Mouse (Mus musculus): ENCODE results near the gene 4930469K13Rik.
"Not testable (repeated sequence)": the region's sequence is repeated elsewhere in the genome, so short reads cannot be mapped to it uniquely, and the experiment has no call there.

Gene 4930469K13Rik

DNA sequence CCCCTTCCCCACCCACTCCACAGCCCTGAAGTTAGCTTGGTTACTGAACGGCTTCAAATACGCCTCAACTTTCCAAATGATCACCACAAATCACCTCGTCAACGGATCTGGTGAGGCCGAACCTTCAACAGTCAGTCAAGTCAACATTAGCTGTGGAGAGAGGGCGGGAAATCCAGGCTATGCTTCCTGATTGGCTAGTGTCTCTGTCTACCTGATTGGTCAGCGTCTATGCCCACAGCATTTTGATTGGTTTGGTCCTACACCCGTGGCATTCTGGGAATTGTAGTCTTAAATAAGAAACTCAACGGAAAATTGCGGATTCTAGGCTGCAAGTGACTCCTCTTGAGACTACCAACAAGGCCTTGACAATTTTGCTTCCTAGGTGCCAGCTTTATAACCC lies at the start of gene 4930469K13Rik:
TSS of gene 4930469K13Rik (minus strand) at position 133 of the 400 bp plus-strand sequence.
- no peak for DNase-seq (ENCODE audit: low spot score)

DNA sequence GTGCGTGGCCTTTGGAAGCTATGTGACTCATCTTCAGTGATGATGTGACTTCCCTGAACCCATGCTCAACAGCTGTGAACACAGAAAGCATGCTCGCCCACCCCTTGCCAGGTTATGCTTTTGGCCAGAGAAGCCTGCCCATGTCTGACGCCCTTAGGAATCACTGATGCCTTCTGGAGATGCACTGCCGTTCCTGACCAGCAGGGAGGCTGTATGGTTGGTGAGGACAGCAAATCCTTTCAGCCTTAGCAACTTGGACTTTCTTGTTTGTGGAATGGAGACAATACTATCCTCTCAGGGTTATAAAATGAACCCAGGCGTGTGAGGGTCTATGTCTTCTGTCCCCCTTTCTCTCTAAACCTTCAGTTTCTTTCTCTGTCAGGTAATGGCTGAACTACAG lies 48.6 kb upstream of the 4930469K13Rik start:
- no peak for DNase-seq (ENCODE audit: low spot score)

DNA sequence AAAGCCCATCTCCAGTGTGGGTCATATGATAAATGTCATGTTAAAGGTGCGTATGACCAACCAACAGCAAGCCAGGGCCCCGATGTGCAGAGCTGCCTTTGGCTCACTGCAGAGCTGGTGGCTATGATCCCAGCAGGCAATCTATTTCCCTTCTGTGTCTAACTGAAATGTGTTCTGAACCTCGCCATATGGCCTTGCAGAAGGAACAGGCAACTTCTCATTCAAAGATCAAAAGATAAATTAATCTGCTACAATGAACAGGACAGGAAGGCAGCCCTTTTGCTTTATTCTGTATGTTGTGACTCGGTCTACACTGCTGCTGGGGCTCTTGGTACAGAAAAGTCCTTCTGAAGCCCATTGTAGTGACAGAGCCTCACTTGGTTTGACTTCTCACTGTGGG lies 46.1 kb upstream of the 4930469K13Rik start:
- no peak for DNase-seq (ENCODE audit: low spot score)

DNA sequence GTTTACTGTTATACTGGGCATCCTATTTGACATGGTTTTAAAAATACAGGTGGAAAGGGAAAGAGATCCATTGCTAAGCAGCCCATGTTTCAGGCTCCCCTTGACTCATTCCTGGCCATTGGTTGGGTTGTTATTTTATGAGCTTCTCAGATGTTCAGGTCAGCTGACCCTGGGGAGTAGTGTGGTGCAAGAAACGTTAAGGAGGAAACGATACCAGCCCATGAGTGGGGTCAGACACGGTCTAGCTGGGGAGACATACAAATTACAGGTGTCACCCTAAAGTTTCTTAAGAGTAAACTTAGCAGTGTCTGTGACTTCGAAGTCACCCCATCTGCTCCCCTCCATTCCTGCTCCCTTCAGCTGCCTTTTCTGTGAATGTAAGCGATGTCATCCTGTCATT lies 45.6 kb upstream of the 4930469K13Rik start:
- no peak for DNase-seq (ENCODE audit: low spot score)

DNA sequence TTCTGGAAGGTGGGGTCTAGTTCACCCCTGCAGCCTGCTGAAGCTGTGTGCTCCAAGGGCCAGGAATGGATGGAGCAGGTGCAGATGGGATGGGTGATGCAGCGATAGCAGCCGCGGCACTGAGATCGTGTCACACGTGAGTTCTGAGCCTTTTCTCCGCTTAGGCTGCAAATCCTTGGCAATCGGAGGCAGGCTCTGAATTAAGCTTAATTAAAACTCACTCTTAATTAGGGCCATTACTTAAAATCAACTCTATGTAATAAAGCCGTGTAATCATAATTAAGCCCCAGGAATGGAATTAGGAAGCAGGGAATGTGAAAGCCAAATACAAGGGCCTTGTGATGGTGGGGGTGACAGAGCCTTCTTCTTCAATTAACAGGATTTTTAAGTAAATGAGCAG lies 40.9 kb upstream of the 4930469K13Rik start:
- DNase-seq (ENCODE audit: low spot score): no peak

DNA sequence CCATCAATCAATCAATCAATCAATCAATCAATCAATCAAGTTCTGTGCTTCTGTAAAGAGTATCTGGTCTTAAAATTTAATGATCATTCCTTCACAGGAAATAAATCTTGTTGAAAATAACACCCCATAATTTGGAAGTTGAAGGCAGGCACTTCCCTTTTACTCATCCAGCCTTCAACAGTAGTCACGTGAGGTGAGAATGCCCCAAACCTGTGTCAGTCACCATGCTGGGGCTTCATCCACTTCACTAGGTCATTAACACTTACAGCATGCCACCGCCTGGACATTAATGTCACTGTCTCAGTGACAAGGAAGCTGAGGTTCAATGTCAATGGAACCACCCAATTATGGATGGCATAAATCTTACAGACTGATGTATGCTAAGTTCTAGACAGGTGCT lies 30.1 kb upstream of the 4930469K13Rik start:
- no peak for DNase-seq (ENCODE audit: low spot score)

DNA sequence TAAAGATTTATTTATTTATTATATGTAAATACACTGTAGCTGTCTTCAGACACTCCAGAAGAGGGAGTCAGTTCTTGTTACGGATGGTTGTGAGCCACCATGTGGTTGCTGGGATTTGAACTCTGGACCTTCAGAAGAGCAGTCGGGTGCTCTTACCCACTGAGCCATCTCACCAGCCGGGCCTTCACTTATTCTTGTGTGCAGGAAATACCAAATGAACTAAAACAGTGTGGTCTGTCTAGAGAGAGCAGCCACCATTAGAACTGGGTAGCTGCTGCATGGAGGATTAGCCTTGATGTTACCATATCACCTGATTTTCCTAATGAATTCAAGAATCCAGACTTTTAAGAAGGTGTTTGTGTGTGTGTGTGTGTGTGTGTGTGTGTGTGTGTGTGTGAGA lies 27.4 kb upstream of the 4930469K13Rik start:
- not testable (repeated sequence) for DNase-seq (ENCODE audit: low spot score)

DNA sequence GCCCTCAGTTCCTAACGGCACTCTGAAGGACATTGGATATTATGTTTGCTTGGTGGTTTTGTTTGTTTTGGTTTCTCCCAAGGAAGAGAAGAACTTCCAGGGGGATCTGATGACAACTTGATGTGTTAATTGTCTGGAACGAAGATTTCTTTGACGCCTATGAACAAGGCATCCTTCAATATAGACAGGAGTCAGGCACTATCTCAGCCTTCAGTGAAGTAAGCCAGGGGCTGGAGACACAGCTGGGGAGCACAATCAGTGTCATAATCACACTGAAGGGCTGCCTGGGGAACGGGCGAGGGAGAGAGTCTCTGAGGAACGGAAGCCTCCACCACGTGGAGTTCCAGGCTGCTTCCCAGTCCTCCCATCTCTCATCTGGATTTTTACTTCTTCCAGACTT lies 26.5 kb upstream of the 4930469K13Rik start:
- DNase-seq (ENCODE audit: low spot score): no peak

DNA sequence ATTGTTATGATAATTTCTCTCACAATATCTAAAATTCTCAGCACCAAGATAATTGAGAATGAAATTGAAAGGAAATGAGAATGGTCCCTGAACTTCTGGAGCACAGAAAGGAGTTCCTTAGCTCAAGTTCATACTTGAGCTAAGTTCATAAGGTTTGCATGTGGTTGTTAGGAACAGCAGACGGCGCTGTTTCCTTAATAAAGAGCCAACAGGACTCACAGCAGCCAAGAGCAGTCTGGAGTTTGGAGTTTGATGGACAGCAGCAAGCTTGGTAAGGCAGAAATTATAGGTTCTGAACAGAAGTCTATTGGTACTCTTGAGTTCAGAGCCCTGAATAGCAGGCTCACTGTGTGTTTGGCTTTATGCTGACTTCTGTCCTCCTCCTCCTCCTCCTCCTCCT lies 24.8 kb upstream of the 4930469K13Rik start:
- peak; percentile 9 for DNase-seq (ENCODE audit: low spot score)

DNA sequence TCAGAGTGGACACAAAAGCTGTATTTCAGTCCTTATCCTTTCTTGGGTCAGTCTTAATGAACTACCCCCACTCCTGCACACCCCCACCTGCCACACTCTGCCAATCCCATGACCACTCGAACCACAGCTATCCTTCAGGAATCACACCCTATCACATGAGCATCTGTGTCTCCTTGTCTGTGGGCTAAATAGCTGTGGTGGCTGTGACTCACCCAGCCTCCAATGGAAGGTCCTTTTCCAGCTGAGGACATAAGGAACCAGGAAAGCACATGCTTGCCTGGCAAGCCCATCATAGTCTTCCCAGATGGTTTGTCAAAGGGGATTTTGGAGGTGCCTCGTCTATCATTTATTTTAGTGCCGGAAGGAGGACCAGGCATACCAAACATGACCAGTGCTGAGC lies 20.0 kb upstream of the 4930469K13Rik start:
- DNase-seq (ENCODE audit: low spot score): no peak

DNA sequence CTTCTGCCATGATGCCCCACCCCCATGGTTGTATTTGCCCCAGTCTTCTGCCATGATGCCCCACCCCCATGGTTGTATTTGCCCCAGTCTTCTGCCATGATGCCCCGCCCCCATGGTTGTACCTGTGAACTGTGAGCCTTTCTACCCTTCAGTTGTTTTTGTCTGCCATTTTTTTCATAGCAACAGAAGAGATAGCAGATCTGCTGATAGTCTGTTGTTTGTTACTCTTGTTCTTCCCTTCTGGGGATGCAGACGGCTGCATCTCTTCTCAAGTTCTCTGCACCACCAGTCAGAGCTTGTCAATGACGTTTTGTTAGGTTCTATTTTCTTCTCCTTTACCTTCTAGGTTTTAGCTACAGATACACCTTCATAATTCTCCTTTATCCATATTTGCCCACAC lies 19.2 kb upstream of the 4930469K13Rik start:
- DNase-seq (ENCODE audit: low spot score): no peak

DNA sequence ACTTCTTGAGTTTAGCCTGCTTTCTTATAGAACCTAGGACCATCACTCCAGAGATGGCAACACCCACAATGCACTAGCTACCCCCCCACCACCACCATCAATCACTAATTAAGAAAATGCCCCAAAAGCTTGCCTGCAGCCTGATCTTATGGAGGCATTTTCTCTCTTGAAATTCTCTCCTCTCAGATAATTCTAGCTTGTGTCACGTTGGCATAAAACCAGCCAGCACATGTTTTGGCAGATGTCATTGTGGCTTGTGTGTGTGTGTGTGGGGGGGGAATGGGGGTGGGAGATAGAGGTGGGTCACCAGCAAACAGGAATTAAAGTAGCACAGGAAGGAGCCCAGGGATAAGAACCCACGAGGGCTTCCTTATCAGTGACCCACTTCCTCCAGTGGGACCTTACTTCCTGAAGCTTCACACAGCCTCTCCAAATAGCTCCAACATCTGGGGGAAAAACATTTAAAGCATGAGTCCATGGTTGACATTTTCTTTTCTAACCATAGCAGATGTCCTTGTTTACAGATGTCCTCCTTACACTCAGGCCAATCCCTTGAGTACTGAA lies 18.3 kb upstream of the 4930469K13Rik start:
- no peak for DNase-seq (ENCODE audit: low spot score)

DNA sequence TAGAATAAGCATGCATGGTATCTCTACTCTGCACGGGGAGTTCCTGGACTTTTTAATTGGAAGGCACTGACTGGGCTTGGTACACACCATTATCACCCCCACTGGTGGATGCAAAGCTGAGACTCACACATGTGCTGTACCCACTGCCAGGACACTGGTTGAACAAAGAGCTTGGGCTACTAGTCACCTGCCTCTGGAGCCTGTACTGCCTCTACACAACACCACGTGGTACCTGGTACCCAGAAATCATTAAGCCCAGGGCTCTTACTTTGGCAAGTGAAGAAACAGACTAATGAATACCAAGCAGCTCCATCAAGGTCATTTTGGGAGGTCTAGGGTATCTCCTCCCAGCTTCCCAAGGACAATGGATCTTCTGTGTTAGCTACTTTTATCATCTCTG lies 15.4 kb upstream of the 4930469K13Rik start:
- no peak for DNase-seq (ENCODE audit: low spot score)

DNA sequence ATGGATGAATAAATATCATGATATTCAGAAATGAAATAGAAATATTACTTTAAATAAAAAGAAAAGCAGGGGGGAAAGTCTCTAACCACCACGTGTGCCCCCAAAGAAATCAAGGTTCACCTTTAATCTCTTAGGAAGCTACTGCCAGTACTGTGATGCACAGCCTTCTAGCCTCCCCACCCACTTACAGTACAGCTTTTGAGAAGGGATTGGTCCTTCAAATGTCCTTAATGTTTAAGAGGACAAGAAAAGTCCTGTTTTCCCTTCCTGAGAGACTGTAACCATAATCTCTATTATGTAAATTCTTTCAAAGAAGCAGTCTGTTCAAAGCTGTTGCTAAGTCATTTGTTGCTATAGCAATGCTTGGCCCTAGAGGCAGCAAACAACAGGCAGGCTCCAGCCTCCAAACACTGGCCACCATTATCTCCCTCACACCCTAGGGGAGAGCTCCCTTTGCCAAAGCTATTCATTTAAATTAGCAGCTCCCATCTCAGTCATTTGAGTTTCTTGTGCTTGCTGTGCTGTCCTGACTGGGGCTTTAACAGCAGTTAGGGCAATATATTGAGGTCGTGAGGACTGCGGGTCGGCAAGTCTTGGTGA lies 14.5 kb upstream of the 4930469K13Rik start:
- no peak for DNase-seq (ENCODE audit: low spot score)

DNA sequence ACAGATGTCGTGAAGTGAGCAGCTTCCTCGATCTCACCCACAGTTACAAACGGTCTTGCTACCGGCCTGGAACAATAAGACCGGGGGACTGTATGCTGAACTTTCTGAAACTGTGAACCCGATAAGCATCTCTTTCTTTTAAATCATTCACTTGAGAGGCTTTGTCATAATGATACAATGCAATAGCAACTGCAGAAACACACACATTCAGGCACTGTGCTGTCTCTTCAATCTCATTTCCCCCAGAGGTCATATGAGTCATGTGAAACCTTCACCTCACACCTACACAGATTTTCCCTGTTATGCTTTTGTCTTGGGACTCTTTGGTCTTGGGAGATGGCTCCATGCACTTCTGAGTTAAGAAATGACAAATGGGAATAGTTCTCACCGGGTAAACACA lies 13.6 kb upstream of the 4930469K13Rik start:
- no peak for DNase-seq (ENCODE audit: low spot score)

DNA sequence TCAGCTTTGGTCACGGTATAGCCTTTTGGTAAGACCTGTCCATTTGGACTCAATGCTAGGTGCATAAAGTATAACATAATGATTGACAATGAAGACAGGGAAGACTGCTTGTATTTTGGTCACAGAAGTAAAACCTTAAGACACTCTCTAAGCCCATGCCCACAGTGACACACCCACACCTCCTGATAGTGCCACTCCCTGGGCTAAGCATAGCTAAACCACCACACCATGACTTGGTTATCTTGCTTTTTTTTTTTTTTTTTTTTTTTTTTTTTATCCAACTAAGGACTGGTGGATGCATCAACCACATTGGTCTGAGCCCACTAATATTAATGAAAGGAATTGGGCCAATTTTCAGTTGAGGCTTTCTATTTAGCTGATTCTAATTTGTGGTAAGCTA lies 10.9 kb upstream of the 4930469K13Rik start:
- DNase-seq (ENCODE audit: low spot score): no peak

DNA sequence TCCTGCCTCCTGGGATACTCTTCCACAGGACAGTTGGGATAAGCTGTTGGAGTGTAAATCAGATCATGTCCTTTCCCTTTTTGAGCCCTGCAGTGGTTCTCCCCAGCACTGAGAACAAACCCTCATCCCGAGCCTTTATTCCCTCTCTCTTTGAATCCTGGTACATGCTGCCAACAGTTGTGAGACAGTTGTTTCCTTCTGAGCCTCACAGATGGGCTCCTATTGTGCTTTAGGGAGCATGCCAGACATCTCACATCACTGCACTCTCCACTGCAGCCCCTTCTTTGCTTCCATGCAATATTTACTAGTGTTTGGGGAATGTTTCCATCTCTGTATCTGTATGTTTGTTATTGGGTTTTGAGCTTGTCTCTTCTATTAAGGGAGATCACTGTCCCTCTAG lies 6.6 kb upstream of the 4930469K13Rik start:
- DNase-seq (ENCODE audit: low spot score): no peak

DNA sequence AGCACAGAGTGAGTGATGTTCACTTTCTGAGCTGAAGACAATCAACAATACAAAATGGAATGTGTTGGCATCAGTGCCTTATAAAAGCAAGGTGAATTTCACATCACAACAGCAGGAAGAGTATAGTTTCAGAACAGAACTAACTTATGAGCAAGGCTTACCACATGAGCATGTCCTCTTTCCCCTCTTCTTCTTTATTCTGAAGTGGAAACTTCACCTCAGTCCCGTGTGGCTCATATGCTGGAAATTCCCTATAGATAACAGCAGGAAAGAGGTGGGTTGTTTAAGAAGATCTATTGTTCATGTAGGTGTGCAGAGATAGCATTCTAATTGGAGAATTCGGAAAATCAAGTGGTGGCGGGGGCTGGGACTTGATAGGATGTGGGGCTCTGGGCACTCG lies 3.5 kb upstream of the 4930469K13Rik start:
- no peak for DNase-seq (ENCODE audit: low spot score)

DNA sequence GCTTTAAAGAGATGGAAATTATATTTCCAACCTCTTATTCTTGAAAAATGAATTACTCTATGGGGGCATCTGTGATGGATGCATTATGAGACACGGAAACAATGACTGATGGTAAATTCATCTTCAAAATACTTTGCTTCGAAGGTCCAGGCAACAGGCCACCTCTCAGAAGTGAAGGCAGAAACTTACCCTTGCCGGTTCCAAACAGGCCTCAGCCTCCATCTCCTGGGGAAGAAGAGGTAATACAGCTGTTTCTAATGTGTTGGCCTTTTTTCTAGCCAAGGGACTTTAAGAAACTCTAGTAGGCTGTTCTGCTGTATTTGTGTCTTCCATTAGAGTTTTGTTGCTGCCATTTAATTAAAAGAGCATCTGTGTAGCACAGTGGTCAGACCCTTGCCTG lies 11.3 kb downstream of the 4930469K13Rik start:
- no peak for DNase-seq (ENCODE audit: low spot score)

DNA sequence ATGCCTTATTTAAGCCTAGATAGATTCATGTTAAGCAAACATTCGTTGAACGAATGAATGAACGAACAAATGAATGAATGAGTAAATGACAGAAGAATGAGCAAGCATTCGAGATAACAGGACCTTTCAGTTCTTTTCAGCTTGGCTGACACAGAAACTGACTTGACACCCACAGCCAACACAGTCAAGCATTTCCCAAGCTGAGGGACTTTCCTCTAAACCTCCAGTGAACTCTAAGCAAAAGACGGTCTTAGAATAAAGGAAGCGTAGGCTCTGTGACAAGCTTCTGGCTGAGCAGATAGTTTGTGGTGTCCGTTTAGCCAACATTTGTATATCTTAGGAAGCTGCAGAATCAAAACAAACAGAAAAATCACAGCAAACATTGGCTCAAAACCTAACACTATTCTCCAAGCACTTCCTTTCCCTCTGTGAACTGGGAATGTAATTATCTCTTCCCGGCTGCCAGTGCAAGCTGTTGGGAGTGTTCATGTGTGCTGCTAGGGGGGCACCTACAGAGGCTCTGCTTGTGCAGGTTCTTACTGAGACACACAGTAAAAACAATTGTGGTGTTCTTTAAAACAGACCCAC lies 12.1 kb downstream of the 4930469K13Rik start:
- no peak for DNase-seq (ENCODE audit: low spot score)

DNA sequence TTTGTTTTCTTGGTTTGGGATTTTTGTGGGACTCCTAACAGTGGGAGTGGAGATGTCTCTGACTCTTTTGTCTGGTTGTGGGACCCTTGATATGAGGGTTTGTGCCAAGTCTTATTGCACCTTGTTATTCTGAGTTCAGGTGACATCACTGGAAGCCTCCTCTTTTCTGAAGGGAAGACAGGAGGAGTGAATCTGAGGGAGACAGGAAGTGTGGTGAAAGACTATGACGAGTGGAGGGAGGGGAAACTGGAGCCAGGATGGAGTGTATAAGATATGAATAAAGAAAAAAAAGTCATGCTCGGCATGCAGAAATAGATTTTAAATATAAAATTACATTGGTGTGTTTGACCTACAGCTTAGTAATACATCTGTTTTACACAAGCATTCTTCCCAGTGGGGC lies 13.7 kb downstream of the 4930469K13Rik start:
- DNase-seq (ENCODE audit: low spot score): no peak

DNA sequence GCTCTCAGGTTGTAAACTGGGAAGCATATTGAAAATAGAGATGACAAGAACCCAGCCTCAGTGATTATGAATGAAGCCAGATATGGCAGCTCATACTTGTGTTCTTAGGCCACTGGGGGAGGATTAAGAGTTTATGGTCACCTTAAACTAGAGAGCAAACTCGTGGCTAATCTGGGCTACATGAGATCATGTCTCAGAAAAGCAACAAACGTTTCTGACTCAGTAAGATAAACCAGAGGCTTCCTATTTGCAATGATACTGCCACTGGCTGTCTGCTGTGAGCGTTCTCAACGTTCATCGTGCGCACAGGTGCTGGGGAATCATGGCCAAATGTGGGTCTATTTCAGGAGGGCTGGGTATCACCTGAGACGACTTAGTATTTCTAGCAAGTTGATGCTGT lies 14.6 kb downstream of the 4930469K13Rik start:
- DNase-seq (ENCODE audit: low spot score): no peak

DNA sequence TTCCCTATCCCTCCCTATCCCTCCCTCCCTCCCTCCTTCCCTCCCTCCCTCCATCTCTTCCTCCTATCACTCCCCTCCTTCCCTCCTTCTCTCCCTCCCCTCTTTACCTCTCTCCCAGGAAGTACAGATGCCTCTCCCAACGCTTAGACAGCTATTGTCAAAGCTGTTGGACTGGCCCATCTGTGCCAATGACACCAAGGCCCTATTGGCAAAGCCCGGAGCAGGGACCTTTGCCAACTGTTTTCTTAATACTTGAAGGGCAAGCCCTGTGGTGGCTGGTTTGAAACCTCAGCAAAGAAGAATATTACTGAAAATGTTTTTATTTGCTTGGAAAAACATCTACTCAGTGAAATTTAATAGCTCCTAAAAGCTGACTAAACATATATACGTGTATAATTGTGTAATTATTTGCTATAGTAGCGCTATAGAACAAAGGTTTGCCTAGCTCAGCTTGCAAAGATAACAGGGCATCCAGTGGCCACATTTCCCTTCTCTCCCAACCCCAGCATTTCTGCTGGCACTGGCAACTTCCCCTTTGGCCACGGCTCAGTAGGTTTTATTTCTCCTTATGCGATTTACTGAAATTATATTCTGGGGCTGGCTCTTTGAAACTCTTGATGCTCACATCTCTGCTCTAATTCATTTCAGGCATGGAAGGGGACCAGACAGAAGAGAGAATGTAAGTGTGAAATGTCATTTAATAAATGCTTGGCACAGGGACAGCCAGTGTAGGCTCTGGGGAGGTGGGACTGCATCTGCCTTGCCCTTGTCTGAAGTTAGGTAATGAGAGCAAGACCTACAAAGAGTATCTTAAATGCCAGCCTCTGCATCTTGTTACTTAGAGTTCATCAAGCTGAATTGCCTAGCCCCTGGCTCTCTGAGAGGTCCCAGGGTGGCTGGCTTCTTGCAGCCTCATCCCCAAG lies 18.6 kb downstream of the 4930469K13Rik start:
- peak; percentile 25 for DNase-seq (ENCODE audit: low spot score)

Data from adipocyte (in vitro differentiated cells).